Mouse (Mus musculus) testis, adult 2 months (tissue): ENCODE measurements around the gene Hist2h2aa2.

ENCODE experiments used
- CTCF ChIP-seq: fragments of 200-500 bp; IDR thresholded peaks from 2 replicates; pipeline ENCODE4 v1.5.1; 2012; ENCODE audit warnings: low read depth, mild to moderate bottlenecking, inconsistent platforms, low read length, moderate library complexity; ENCODE audit not compliant: control insufficient read depth, insufficient read depth, insufficient replicate concordance
- POLR2A ChIP-seq: fragments of 200-500 bp; IDR thresholded peaks from 2 replicates; pipeline ENCODE4 v1.6.1; 2012; ENCODE audit warnings: low read depth, mild to moderate bottlenecking, inconsistent platforms, low read length, moderate library complexity; ENCODE audit not compliant: control insufficient read depth

DNA sequence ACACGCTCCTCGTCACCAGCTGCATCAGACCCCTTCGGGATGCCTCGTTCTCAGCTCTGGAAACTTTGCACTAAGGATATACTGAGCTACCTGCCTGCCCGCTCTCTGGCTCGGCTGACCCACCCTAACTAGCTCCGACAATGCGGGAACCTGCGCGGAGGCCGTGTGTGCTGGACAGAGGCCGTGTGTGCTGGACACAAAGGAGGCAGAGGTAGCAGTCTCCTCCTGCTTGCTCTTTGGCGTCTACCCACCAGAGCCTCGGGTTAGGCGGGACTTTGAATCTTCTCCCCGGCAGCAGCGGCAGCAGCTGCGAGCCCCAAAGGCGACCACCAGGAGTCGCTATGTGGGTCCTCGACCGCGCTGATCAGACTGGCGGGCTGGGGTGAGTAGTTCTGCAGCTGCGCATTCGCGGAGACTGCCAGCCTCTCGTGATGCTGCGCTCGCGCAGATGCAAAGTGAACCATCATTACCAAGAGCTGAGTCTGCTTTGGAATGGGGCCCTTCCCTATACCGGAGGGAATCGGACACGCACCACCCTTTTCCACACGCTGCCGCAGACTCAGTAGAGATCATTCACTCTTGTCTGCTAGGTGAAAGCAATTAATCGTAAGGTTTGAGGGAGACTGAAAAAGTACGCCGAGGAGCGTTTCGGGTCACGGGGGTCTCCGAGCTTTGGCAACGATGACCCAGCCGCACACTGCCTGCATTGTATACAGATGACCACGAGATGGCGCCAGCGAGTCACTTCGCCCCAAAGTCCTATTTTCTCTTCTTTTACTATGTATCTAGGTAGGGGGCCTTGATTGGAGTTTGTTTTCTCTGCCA lies 37.9 kb upstream of the Hist2h2aa2 start:
- no peak for TF ChIP-seq POLR2A
- peak; percentile 89 for TF ChIP-seq CTCF
